Mouse (Mus musculus) liver, embryonic 14.5 days (tissue): ENCODE results near the gene Ppard. TPM values are rescaled to one million over a fixed set of nuclear protein-coding genes. Genes with fewer than 3 reads are reported as not detected.
A peak's percentile ranks its signal among the peaks of the same experiment; 100 is the strongest.

Experiments used
- ATAC-seq: fragments of 200-750 bp; cut with Nextera tagmentation; 2 replicates; pipeline ENCODE4 v1.8.0; 2017; ENCODE audit warnings: moderate number of reproducible peaks, mild to moderate bottlenecking, moderate library complexity; ENCODE audit not compliant: insufficient read depth
- DNase-seq, 3 experiments: peaks; one replicate each; pipeline ENCODE4 v3.0.0-alpha.2; 2012 to 2013; ENCODE audit warnings: low read depth in 3 of 3, low spot score in 3 of 3
- H3K27ac ChIP-seq: fragments of 300-500 bp; sonication (generic); 2 replicates; pipeline ENCODE4 v1.5.1; 2014; ENCODE audit warnings: moderate library complexity, mild to moderate bottlenecking, control low read depth, inconsistent platforms
- H3K27me3 ChIP-seq: fragments of 300-500 bp; sonication (generic); 2 replicates; pipeline ENCODE4 v1.6.1; 2014; ENCODE audit warnings: mild to moderate bottlenecking, low read length, moderate library complexity; ENCODE audit not compliant: control insufficient read depth, insufficient read depth
- H3K36me3 ChIP-seq: fragments of 300-500 bp; sonication (generic); replicated peaks from 2 replicates; pipeline ENCODE4 v1.6.1; 2014; ENCODE audit warnings: low read depth; ENCODE audit not compliant: control insufficient read depth, insufficient read depth
- H3K4me1 ChIP-seq, 2 experiments: fragments of 200-500 bp in 1 of 2; fragments of 300-500 bp in 1 of 2; sonication (generic) in 1 of 2; replicated peaks; 2 replicates each; pipeline ENCODE4 v1.6.1; 2012 to 2014; ENCODE audit warnings: antibody characterized with exemption in 1 of 2, inconsistent platforms in 1 of 2, low read length in 1 of 2; ENCODE audit not compliant: control insufficient read depth in 2 of 2, insufficient read depth in 2 of 2
- H3K4me2 ChIP-seq: fragments of 300-500 bp; sonication (generic); 2 replicates; pipeline ENCODE4 v1.6.1; 2014; ENCODE audit warnings: low read depth, mild to moderate bottlenecking, control low read depth, moderate library complexity
- H3K4me3 ChIP-seq, 2 experiments: fragments of 200-500 bp in 1 of 2; fragments of 300-500 bp in 1 of 2; sonication (generic) in 1 of 2; 2 replicates each; pipeline ENCODE4 v1.5.1; 2012 to 2014; ENCODE audit warnings: low read depth in 2 of 2, low read length in 2 of 2, mild to moderate bottlenecking in 2 of 2, control low read depth in 1 of 2, inconsistent platforms in 1 of 2, moderate library complexity in 1 of 2; ENCODE audit not compliant: insufficient read depth in 1 of 2
- H3K9ac ChIP-seq: fragments of 300-500 bp; sonication (generic); replicated peaks from 2 replicates; pipeline ENCODE4 v1.6.1; 2014; ENCODE audit warnings: mild to moderate bottlenecking, control low read depth, moderate library complexity
- H3K9me3 ChIP-seq: fragments of 300-500 bp; sonication (generic); 2 replicates; pipeline ENCODE4 v1.6.1; 2016; ENCODE audit warnings: low read length, mixed read lengths; ENCODE audit not compliant: control insufficient read depth
- CTCF ChIP-seq: IDR thresholded peaks from 2 replicates; pipeline ENCODE4 v1.5.1; 2016; ENCODE audit warnings: antibody characterized with exemption, low read depth, control low read depth
- EP300 ChIP-seq: IDR thresholded peaks from 2 replicates; pipeline ENCODE4 v1.6.1; 2016; ENCODE audit warnings: antibody characterized with exemption, low read depth
- WGBS: fragments of 180-500 bp; shearing (Covaris S2); extraction: QIAGEN DNeasy Blood & Tissue Kit; methylation state at CpG from one replicate; pipeline ENCODE4 v1.1.7; 2014; ENCODE audit not compliant: insufficient replicate concordance; 5-methylcytosine and 5-hydroxymethylcytosine counted together
- polyA plus RNA-seq, 2 experiments: library from polyadenylated mRNA; depleted of rRNA in 1 of 2; stranded (reverse) in 1 of 2; unstranded in 1 of 2; fragments of >200 nt; fragmentation: Nextera tagmentation in 1 of 2; extraction: Ambion mirVana in 1 of 2; gene quantifications; 2 replicates each; pipeline versions ENCODE4 v1.2.1 to v1.2.3; 2012 to 2014

Gene Ppard
- polyA plus RNA-seq, 2 experiments: 0.76 to 5.6 TPM

- ATAC-seq (no peak), DNase-seq (no peak)
- Histone ChIP-seq H3K9ac (no peak overlapping the region), H3K9me3 (no peaks in the 10 kb centered on the region), H3K4me1 (peaks cover 0 to 11% of the 10 kb centered on the region in 2 experiments; a peak in 3 of 4 replicates), H3K4me2 (no peak overlapping the region), H3K4me3 (no peak overlapping the region), H3K27ac (no peak overlapping the region), H3K27me3 (no peaks in the 10 kb centered on the region), H3K36me3 (no peaks in the 10 kb centered on the region)
- TF ChIP-seq CTCF: peak; percentile 20; the same call in 1 of the 2 replicates
- no peak for TF ChIP-seq EP300
- 56% methylated on average over 5 of the region's 5 CpGs for WGBS
Observed at GRCm38 (mm10) chr17:28286964-28287363, 54.5 kb downstream of the Ppard start.

- Histone ChIP-seq H3K4me3 (no peak overlapping the region), H3K4me2 (no peak overlapping the region), H3K27me3 (no peaks in the 10 kb centered on the region), H3K9ac (no peak overlapping the region), H3K4me1 (peaks cover 0 to 11% of the 10 kb centered on the region in 2 experiments; a peak in 3 of 4 replicates), H3K27ac (no peak overlapping the region), H3K36me3 (no peaks in the 10 kb centered on the region), H3K9me3 (no peaks in the 10 kb centered on the region)
- WGBS: 47% methylated on average over 8 of the region's 8 CpGs
- TF ChIP-seq EP300: no peak
- no peak for TF ChIP-seq CTCF
- ATAC-seq (peak; percentile 35; the same call in 1 of the 2 replicates), DNase-seq (no peak)
Observed at GRCm38 (mm10) chr17:28287578-28287977, 55.1 kb downstream of the Ppard start.

GRCm38 (mm10) chr17:28287980-28288379 lies 55.5 kb downstream of the Ppard start:
- WGBS: 48% methylated on average over 5 of the region's 5 CpGs
- Histone ChIP-seq H3K4me1 (peaks cover 0 to 11% of the 10 kb centered on the region in 2 experiments; a peak in 3 of 4 replicates), H3K27me3 (no peaks in the 10 kb centered on the region), H3K4me2 (no peak overlapping the region), H3K36me3 (no peaks in the 10 kb centered on the region), H3K27ac (no peak overlapping the region), H3K9ac (no peak overlapping the region), H3K9me3 (no peaks in the 10 kb centered on the region), H3K4me3 (no peak overlapping the region)
- ATAC-seq (no peak; the same call in 1 of the 2 replicates), DNase-seq (no peak)
- no peak for TF ChIP-seq EP300
- peak; percentile 63 for TF ChIP-seq CTCF

DNA sequence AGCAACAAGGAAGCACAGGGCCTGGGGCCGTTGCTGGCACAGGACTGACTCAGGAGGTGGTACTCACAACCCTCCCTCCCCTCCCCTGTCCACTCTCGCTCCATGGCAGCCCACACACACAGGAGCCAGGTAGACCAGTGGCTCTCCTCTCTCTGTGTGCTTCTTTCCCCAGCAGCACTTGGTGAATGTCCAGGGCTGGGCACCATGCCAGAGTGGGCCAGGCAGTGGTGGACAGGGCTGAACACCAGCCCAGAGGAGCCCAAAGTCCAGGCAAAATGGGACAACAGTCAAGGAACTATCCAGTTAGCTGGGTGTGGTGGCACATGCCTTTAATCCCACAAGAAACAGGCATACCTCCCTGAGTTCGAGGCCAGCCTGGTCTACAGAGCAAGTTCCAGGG lies 57.8 kb downstream of the Ppard start:
- H3K27ac ChIP-seq: no peak overlapping the region
- no peaks in the 10 kb centered on the region for H3K36me3 ChIP-seq
- ATAC-seq (peak; percentile 31; the same call in 1 of the 2 replicates), DNase-seq (no peak)
- no peaks in the 10 kb centered on the region for H3K27me3 ChIP-seq
- H3K4me1 ChIP-seq: peaks cover 0 to 11% of the 10 kb centered on the region in 2 experiments; a peak in 3 of 4 replicates
- no peak overlapping the region for H3K4me2 ChIP-seq
- no peaks in the 10 kb centered on the region for H3K9me3 ChIP-seq
- TF ChIP-seq EP300 (no peak), CTCF (no peak)
- no peak overlapping the region for H3K9ac ChIP-seq
- no peak overlapping the region for H3K4me3 ChIP-seq
- WGBS: 72% methylated on average over 3 of the region's 3 CpGs

DNA sequence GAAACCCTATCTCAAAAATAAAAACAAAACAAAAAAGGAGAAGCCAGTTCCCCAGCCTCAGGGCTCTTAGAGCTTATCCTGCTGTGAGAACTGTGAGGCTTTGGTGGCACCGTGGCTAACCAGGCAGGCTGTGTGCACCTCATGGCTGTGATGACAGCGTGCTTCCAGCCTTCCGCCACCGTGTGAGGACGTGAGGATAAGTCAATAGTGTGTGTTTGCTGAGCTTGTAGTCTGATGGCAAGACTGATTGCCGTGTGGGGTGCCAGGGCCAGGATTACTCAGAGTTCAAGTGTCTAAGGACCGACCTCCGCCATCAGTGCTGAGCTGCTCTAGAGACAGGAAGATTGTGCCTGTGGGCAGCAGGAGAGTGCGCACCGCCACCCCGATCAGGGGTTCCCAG lies 58.2 kb downstream of the Ppard start:
- Histone ChIP-seq H3K36me3 (no peaks in the 10 kb centered on the region), H3K9ac (no peak overlapping the region), H3K9me3 (no peaks in the 10 kb centered on the region), H3K27me3 (no peaks in the 10 kb centered on the region), H3K27ac (no peak overlapping the region), H3K4me2 (no peak overlapping the region), H3K4me1 (peaks cover 0 to 11% of the 10 kb centered on the region in 2 experiments; a peak in 3 of 4 replicates), H3K4me3 (no peak overlapping the region)
- ATAC-seq: no peak
- 37% methylated on average over 11 of the region's 11 CpGs for WGBS
- TF ChIP-seq CTCF: no peak
- no peak for TF ChIP-seq EP300
- DNase-seq: no peak
